Mouse (Mus musculus) heart, embryonic 14.5 days (tissue): Measurements from ENCODE around the gene Cfap100. TPM values are rescaled to one million over a fixed set of nuclear protein-coding genes. Genes with fewer than 3 reads are reported as not detected.

Source experiments
- ATAC-seq: fragments of 200-750 bp; cut with Nextera tagmentation; 2 replicates; pipeline ENCODE4 v1.8.0; 2017; ENCODE audit warnings: low read depth, moderate TSS enrichment; ENCODE audit not compliant: insufficient number of reproducible peaks, insufficient read depth, low FRiP score
- H3K27ac ChIP-seq, 2 experiments: fragments of 200-500 bp in 1 of 2; fragments of 300-500 bp in 1 of 2; sonication (generic) in 1 of 2; replicated peaks in 1 of 2; 2 replicates each; pipeline ENCODE4 v1.5.1; 2012 to 2014; ENCODE audit warnings: low read depth in 2 of 2, low read length in 2 of 2, control low read depth in 1 of 2, mild to moderate bottlenecking in 1 of 2, mixed read lengths in 1 of 2; ENCODE audit not compliant: control insufficient read depth in 1 of 2, insufficient read depth in 1 of 2
- H3K27me3 ChIP-seq: fragments of 300-500 bp; sonication (generic); 2 replicates; pipeline ENCODE4 v1.6.1; 2014; ENCODE audit warnings: mild to moderate bottlenecking, low read length, control low read depth; ENCODE audit not compliant: control insufficient read depth, insufficient read depth
- H3K36me3 ChIP-seq: fragments of 300-500 bp; sonication (generic); 2 replicates; pipeline ENCODE4 v1.6.1; 2014; ENCODE audit warnings: mild to moderate bottlenecking, control low read depth, low read length, mixed read lengths; ENCODE audit not compliant: control insufficient read depth, insufficient read depth
- H3K4me1 ChIP-seq, 2 experiments: fragments of 200-500 bp in 1 of 2; fragments of 300-500 bp in 1 of 2; sonication (generic) in 1 of 2; 2 replicates each; pipeline ENCODE4 v1.6.1; 2012 to 2014; ENCODE audit warnings: low read length in 2 of 2, control low read depth in 1 of 2, mixed read lengths in 1 of 2; ENCODE audit not compliant: control insufficient read depth in 2 of 2, insufficient read depth in 2 of 2
- H3K4me2 ChIP-seq: fragments of 300-500 bp; sonication (generic); 2 replicates; pipeline ENCODE4 v1.6.1; 2014; ENCODE audit warnings: mild to moderate bottlenecking, low read length
- H3K4me3 ChIP-seq, 2 experiments: fragments of 200-500 bp in 1 of 2; fragments of 300-500 bp in 1 of 2; sonication (generic) in 1 of 2; 2 replicates each; pipeline ENCODE4 v1.5.1; 2012 to 2014; ENCODE audit warnings: low read length in 2 of 2, mild to moderate bottlenecking in 2 of 2, control low read depth in 1 of 2, low read depth in 1 of 2, moderate library complexity in 1 of 2; ENCODE audit not compliant: control insufficient read depth in 1 of 2, insufficient read depth in 1 of 2
- H3K9ac ChIP-seq: fragments of 300-500 bp; sonication (generic); 2 replicates; pipeline ENCODE4 v1.6.1; 2014; ENCODE audit warnings: mild to moderate bottlenecking, low read length
- H3K9me3 ChIP-seq: fragments of 300-500 bp; sonication (generic); 2 replicates; pipeline ENCODE4 v1.6.1; 2016; ENCODE audit warnings: low read length, control low read depth; ENCODE audit not compliant: control insufficient read depth
- WGBS: fragments of 180-500 bp; shearing (Covaris S2); extraction: QIAGEN DNeasy Blood & Tissue Kit; methylation state at CpG from one replicate; pipeline ENCODE4 v1.1.7; 2014; 5-methylcytosine and 5-hydroxymethylcytosine counted together
- polyA plus RNA-seq: library from polyadenylated mRNA; unstranded; fragments of >200 nt; fragmentation: Nextera tagmentation; extraction: Ambion mirVana; gene quantifications from 2 replicates; pipeline ENCODE4 v1.2.1, GENCODE M21; 2014

The Cfap100 gene
- polyA plus RNA-seq, 1 experiment from 2014 or later, result 0.30 TPM

- 4% methylated on average over 14 of the region's 14 CpGs for WGBS
- ATAC-seq, result peak; percentile 60; the same call in 1 of the 2 replicates
- H3K27me3 ChIP-seq, result peaks cover 9% of the 10 kb centered on the region
- H3K9me3 ChIP-seq, result no peaks in the 10 kb centered on the region
- peak overlapping the region; percentile 65 for H3K4me2 ChIP-seq
- H3K4me1 ChIP-seq, result peaks cover 0 to 2% of the 10 kb centered on the region in 2 experiments; a peak in 1 of 4 replicates
- peak overlapping the region; percentile 31; the same call in 1 of the 2 replicates for H3K9ac ChIP-seq
- no peak overlapping the region for H3K27ac ChIP-seq
- H3K4me3 ChIP-seq, result peak overlapping the region; percentile 24 to 31; a peak in 3 of 4 replicates
- H3K36me3 ChIP-seq, result no peaks in the 10 kb centered on the region
Observed at GRCm38 (mm10) chr6:90422565-90422964, 6.0 kb downstream of the Cfap100 start.

GRCm38 (mm10) chr6:90411926-90412325, 16.7 kb downstream of the Cfap100 start:
- ATAC-seq, result no peak
- Histone ChIP-seq H3K36me3 (no peaks in the 10 kb centered on the region), H3K4me2 (no peak overlapping the region), H3K4me3 (no peak overlapping the region), H3K27me3 (no peaks in the 10 kb centered on the region), H3K4me1 (no peaks in the 10 kb centered on the region), H3K9ac (no peak overlapping the region), H3K27ac (no peak overlapping the region), H3K9me3 (no peaks in the 10 kb centered on the region)
- WGBS, result 73% methylated on average over 7 of the region's 7 CpGs

- Histone ChIP-seq H3K27ac (no peak overlapping the region), H3K27me3 (no peaks in the 10 kb centered on the region), H3K36me3 (peaks cover 2% of the 10 kb centered on the region; the same call in 1 of the 2 replicates), H3K4me2 (no peak overlapping the region), H3K4me1 (no peaks in the 10 kb centered on the region), H3K9ac (no peak overlapping the region), H3K9me3 (no peaks in the 10 kb centered on the region), H3K4me3 (no peak overlapping the region)
- 57% methylated on average over 1 of the region's 1 CpGs for WGBS
- ATAC-seq, result no peak
Observed at GRCm38 (mm10) chr6:90410972-90411371, 17.6 kb downstream of the Cfap100 start.

- no peak overlapping the region for H3K4me3 ChIP-seq
- no peak for ATAC-seq
Observed at GRCm38 (mm10) chr6:90408632-90409031, 20.0 kb downstream of the Cfap100 start.

GRCm38 (mm10) chr6:90397291-90397690, 31.3 kb downstream of the Cfap100 start:
- Histone ChIP-seq H3K4me3 (no peak overlapping the region), H3K4me1 (peaks cover 0 to 3% of the 10 kb centered on the region in 2 experiments; a peak in 2 of 4 replicates), H3K4me2 (no peak overlapping the region), H3K27me3 (no peaks in the 10 kb centered on the region), H3K27ac (no peak overlapping the region), H3K9me3 (no peaks in the 10 kb centered on the region), H3K36me3 (peaks cover 48% of the 10 kb centered on the region), H3K9ac (no peak overlapping the region)
- WGBS, result 80% methylated on average over 3 of the region's 3 CpGs
- no peak for ATAC-seq

More at GRCm38 (mm10) chr6:90408632-90409031, 20.0 kb downstream of the Cfap100 start:
- no peak overlapping the region for H3K27ac ChIP-seq
- H3K9me3 ChIP-seq, result no peaks in the 10 kb centered on the region
- peaks cover 8% of the 10 kb centered on the region; the same call in 1 of the 2 replicates for H3K36me3 ChIP-seq
- H3K4me1 ChIP-seq, result no peaks in the 10 kb centered on the region; a peak in 1 of 4 replicates
- no peak overlapping the region for H3K9ac ChIP-seq
- H3K4me2 ChIP-seq, result no peak overlapping the region
- H3K27me3 ChIP-seq, result no peaks in the 10 kb centered on the region

GRCm38 (mm10) chr6:90395751-90396150, 32.8 kb downstream of the Cfap100 start:
- Histone ChIP-seq H3K27me3 (no peaks in the 10 kb centered on the region), H3K36me3 (peaks cover 48% of the 10 kb centered on the region), H3K27ac (no peak overlapping the region), H3K9me3 (no peaks in the 10 kb centered on the region), H3K9ac (no peak overlapping the region), H3K4me3 (no peak overlapping the region), H3K4me1 (peaks cover 0 to 3% of the 10 kb centered on the region in 2 experiments; a peak in 2 of 4 replicates), H3K4me2 (no peak overlapping the region)
- no peak for ATAC-seq
- WGBS, result 90% methylated on average over 2 of the region's 2 CpGs

- no peak for ATAC-seq
- H3K4me1 ChIP-seq, result peaks cover 0 to 3% of the 10 kb centered on the region in 2 experiments; a peak in 2 of 4 replicates
- H3K9me3 ChIP-seq, result no peaks in the 10 kb centered on the region
- no peak overlapping the region for H3K27ac ChIP-seq
- H3K4me2 ChIP-seq, result no peak overlapping the region
- no peak overlapping the region for H3K9ac ChIP-seq
- peaks cover 47% of the 10 kb centered on the region for H3K36me3 ChIP-seq
- 76% methylated on average over 3 of the region's 3 CpGs for WGBS
- H3K4me3 ChIP-seq, result no peak overlapping the region
- H3K27me3 ChIP-seq, result no peaks in the 10 kb centered on the region
Observed at GRCm38 (mm10) chr6:90393948-90394347, 34.6 kb downstream of the Cfap100 start.

- peaks cover 75% of the 10 kb centered on the region for H3K36me3 ChIP-seq
Observed at GRCm38 (mm10) chr6:90390629-90391028, 38.0 kb downstream of the Cfap100 start.

More at GRCm38 (mm10) chr6:90390629-90391028, 38.0 kb downstream of the Cfap100 start:
- Histone ChIP-seq H3K4me2 (no peak overlapping the region), H3K9ac (no peak overlapping the region), H3K9me3 (no peaks in the 10 kb centered on the region), H3K27me3 (no peaks in the 10 kb centered on the region), H3K27ac (no peak overlapping the region), H3K4me3 (no peak overlapping the region), H3K4me1 (no peaks in the 10 kb centered on the region)
- no peak for ATAC-seq
- WGBS, result 87% methylated on average over 4 of the region's 4 CpGs
